Mouse (Mus musculus): ENCODE measurements around the gene Frs2. TPM values are rescaled to one million over a fixed set of nuclear protein-coding genes. Genes with fewer than 3 reads are reported as not detected.

Gene Frs2
- 13.0 and 13.2 TPM in 2 replicates for polyA plus RNA-seq (2012; rRNA removed)

GRCm38 (mm10) chr10:117148361-117149003 is at the start of gene Frs2:
Gene Frs2 (minus strand): TSS chr10:117148534.
- Histone ChIP-seq H3K27me3 (replicated peaks; ENCODE audit: control insufficient read depth, insufficient read depth, low read length) (no peaks in the 10 kb centered on the region), H3K4me3 (ENCODE audit: insufficient read depth, low read depth, low read length) (peak within 1 kb of the TSS; percentile 95), H3K36me3 (ENCODE audit: control insufficient read depth, insufficient read depth, low read length) (no peaks in the 10 kb centered on the region), H3K27ac (ENCODE audit: insufficient read depth, low read depth, low read length) (peak within 1 kb of the TSS; percentile 74), H3K4me1 (ENCODE audit: control insufficient read depth, insufficient read depth, low read length) (peaks cover 24% of the 10 kb centered on the region)
- peak; percentile 71 for TF ChIP-seq POLR2A (IDR thresholded peaks at IDR 0.05; ENCODE audit: low read depth, low read length)
- no peak for TF ChIP-seq CTCF (conservative IDR thresholded peaks at IDR 0.05; ENCODE audit: insufficient read depth, insufficient read length, low read depth, low read length)
- DNase-seq: peak; percentile 98
- WGBS: under 1% methylated on average over 57 of the region's 57 CpGs

DNA sequence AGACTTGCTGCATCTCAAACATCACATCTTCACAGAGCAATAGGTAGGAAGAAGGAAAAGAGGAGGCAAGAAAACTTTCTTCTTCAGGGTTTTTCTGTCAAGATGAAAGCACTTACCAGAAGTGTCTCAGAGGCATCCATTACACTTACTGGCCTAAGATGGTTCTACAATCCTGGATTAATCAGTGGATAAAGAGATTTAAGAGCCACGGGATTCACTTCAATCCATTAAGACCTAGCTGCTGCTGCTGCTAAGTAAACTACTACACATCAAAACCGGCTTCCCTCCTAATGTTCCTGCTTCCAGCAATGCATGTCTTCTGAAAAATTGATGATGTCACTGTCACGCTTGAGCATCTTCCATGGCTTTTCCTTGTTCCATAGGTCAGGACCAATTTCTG is 48.4 kb upstream of the Frs2 start:
- no peak overlapping the region for H3K27ac ChIP-seq (ENCODE audit: insufficient read depth, low read depth, low read length)
- no peak for DNase-seq
- 84% methylated on average over 3 of the region's 3 CpGs for WGBS
- H3K27me3 ChIP-seq (replicated peaks; ENCODE audit: control insufficient read depth, insufficient read depth, low read length): no peaks in the 10 kb centered on the region
- TF ChIP-seq CTCF (conservative IDR thresholded peaks at IDR 0.05; ENCODE audit: insufficient read depth, insufficient read length, low read depth, low read length) (no peak), POLR2A (IDR thresholded peaks at IDR 0.05; ENCODE audit: low read depth, low read length) (no peak)
- no peaks in the 10 kb centered on the region for H3K4me1 ChIP-seq (ENCODE audit: control insufficient read depth, insufficient read depth, low read length)
- no peaks in the 10 kb centered on the region for H3K36me3 ChIP-seq (ENCODE audit: control insufficient read depth, insufficient read depth, low read length)
- H3K4me3 ChIP-seq (ENCODE audit: insufficient read depth, low read depth, low read length): no peak overlapping the region

DNA sequence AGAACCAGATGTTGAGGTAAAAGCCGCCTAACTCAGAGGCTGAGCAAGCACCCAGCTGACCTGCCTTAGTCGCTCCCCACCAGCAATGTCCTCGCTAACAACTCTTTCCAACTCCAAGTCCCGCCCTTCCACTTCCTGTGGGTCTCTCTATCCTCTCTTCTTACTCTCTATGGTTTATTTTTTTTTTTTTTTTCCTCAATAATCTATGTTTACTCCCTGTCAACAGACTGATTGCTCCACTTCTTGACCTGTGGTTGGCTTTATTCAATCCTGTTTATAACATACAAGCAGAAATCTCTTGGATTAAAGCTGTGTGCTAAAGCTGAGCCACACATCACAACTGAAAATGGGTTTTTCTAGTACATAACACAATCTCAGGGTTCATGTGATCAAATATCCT is 47.4 kb upstream of the Frs2 start:
- TF ChIP-seq POLR2A (IDR thresholded peaks at IDR 0.05; ENCODE audit: low read depth, low read length): no peak
- Histone ChIP-seq H3K36me3 (ENCODE audit: control insufficient read depth, insufficient read depth, low read length) (no peaks in the 10 kb centered on the region), H3K27me3 (replicated peaks; ENCODE audit: control insufficient read depth, insufficient read depth, low read length) (no peaks in the 10 kb centered on the region), H3K4me3 (ENCODE audit: insufficient read depth, low read depth, low read length) (no peak overlapping the region), H3K27ac (ENCODE audit: insufficient read depth, low read depth, low read length) (no peak overlapping the region), H3K4me1 (ENCODE audit: control insufficient read depth, insufficient read depth, low read length) (no peaks in the 10 kb centered on the region)
- DNase-seq: no peak
- WGBS: 94% methylated on average over 4 of the region's 4 CpGs

DNA sequence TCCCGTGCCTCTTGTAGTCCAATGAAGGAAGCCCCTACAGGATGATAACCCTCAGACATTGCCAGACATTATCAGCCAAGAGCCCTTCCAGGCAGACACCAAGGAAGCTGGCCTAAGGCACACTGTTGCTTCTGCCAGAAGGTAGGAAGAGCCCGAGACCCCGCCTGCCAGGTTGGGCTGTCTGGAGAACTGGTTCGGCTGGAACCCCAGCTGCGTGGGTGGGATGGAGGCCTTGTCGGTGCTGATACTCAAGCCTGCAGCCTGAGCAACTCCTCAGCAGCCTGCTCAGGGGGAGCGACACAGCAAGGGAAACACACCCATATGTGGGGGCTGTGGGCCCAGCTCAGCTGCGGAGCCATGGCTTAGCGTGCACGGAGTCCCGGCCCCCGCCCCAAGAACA is 46.7 kb upstream of the Frs2 start:
- WGBS: 88% methylated on average over 12 of the region's 12 CpGs
- no peak overlapping the region for H3K27ac ChIP-seq (ENCODE audit: insufficient read depth, low read depth, low read length)
- no peaks in the 10 kb centered on the region for H3K27me3 ChIP-seq (replicated peaks; ENCODE audit: control insufficient read depth, insufficient read depth, low read length)
- H3K4me1 ChIP-seq (ENCODE audit: control insufficient read depth, insufficient read depth, low read length): no peaks in the 10 kb centered on the region
- TF ChIP-seq CTCF (conservative IDR thresholded peaks at IDR 0.05; ENCODE audit: insufficient read depth, insufficient read length, low read depth, low read length) (no peak), POLR2A (IDR thresholded peaks at IDR 0.05; ENCODE audit: low read depth, low read length) (no peak)
- H3K36me3 ChIP-seq (ENCODE audit: control insufficient read depth, insufficient read depth, low read length): no peaks in the 10 kb centered on the region
- no peak overlapping the region for H3K4me3 ChIP-seq (ENCODE audit: insufficient read depth, low read depth, low read length)
- DNase-seq: no peak

DNA sequence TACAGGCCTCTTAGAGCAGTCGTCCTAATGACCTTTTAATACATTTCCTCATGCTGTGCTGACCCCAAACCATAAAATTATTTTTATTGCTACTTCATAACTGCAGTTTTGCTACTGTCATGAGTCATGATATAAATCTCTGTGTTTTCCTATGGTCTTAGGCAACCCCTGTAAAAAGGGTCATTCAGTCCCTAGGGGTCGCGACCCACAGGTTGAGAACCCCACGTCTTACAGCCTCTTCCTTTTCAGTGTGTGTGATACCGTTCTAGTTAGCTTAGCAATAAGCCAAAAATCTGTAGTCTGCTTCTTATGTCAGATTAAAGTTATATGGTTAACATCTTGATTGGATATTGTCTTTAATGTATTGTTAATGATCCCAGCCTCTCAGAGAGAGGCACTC is 45.0 kb upstream of the Frs2 start:
- H3K27me3 ChIP-seq (replicated peaks; ENCODE audit: control insufficient read depth, insufficient read depth, low read length): no peaks in the 10 kb centered on the region
- H3K4me3 ChIP-seq (ENCODE audit: insufficient read depth, low read depth, low read length): no peak overlapping the region
- WGBS: 79% methylated on average over 5 of the region's 5 CpGs
- no peaks in the 10 kb centered on the region for H3K36me3 ChIP-seq (ENCODE audit: control insufficient read depth, insufficient read depth, low read length)
- TF ChIP-seq CTCF (conservative IDR thresholded peaks at IDR 0.05; ENCODE audit: insufficient read depth, insufficient read length, low read depth, low read length): no peak
- TF ChIP-seq POLR2A (IDR thresholded peaks at IDR 0.05; ENCODE audit: low read depth, low read length): no peak
- no peak overlapping the region for H3K27ac ChIP-seq (ENCODE audit: insufficient read depth, low read depth, low read length)
- H3K4me1 ChIP-seq (ENCODE audit: control insufficient read depth, insufficient read depth, low read length): no peaks in the 10 kb centered on the region
- DNase-seq: peak; percentile 28

DNA sequence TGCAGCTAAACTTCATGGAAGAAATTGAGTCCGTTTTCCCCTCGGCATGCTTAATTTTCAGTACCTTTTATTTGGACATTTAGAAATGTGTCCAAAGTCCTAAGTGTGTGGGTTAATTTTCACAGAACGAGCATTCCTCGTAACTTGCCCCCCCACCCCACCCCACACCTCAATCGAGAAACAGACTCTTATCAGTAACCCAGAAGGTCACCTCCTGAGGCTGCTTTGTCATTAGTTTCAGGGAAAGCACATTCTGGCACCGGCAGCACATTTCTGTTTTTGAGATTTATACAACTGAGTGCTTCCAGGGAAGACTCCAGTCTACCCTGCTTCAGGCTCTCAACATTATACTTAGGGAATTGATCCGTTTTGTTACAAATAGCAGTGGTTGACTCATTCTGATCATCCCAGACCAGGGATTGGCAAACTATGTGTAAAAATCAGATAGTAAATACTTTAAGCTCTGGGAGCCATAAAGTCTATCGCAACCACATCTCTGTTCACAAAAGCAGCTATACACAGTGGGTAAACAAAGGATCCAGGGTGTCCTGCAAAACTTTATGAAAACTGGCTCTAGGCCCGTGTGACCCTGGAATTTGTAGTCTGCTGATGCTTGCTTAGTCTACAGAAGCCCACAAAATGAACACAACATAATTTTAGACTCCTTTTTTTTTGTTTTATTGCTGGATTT is 37.2 kb upstream of the Frs2 start:
- no peak for DNase-seq
- H3K4me3 ChIP-seq (ENCODE audit: insufficient read depth, low read depth, low read length): no peak overlapping the region

GRCm38 (mm10) chr10:117181098-117181497 is 32.8 kb upstream of the Frs2 start:
- WGBS: 41% methylated on average over 3 of the region's 3 CpGs
- no peak for DNase-seq
- H3K27me3 ChIP-seq (replicated peaks; ENCODE audit: control insufficient read depth, insufficient read depth, low read length): no peaks in the 10 kb centered on the region
- H3K27ac ChIP-seq (ENCODE audit: insufficient read depth, low read depth, low read length): no peak overlapping the region
- H3K4me1 ChIP-seq (ENCODE audit: control insufficient read depth, insufficient read depth, low read length): no peaks in the 10 kb centered on the region; the same call in 1 of the 2 replicates
- H3K4me3 ChIP-seq (ENCODE audit: insufficient read depth, low read depth, low read length): no peak overlapping the region
- TF ChIP-seq CTCF (conservative IDR thresholded peaks at IDR 0.05; ENCODE audit: insufficient read depth, insufficient read length, low read depth, low read length): no peak
- no peak for TF ChIP-seq POLR2A (IDR thresholded peaks at IDR 0.05; ENCODE audit: low read depth, low read length)
- H3K36me3 ChIP-seq (ENCODE audit: control insufficient read depth, insufficient read depth, low read length): no peaks in the 10 kb centered on the region

More for the DNA sequence above, 37.2 kb upstream of the Frs2 start:
- TF ChIP-seq CTCF (conservative IDR thresholded peaks at IDR 0.05; ENCODE audit: insufficient read depth, insufficient read length, low read depth, low read length) (no peak), POLR2A (IDR thresholded peaks at IDR 0.05; ENCODE audit: low read depth, low read length) (no peak)
- H3K4me1 ChIP-seq (ENCODE audit: control insufficient read depth, insufficient read depth, low read length): no peaks in the 10 kb centered on the region; the same call in 1 of the 2 replicates
- 53% methylated on average over 9 of the region's 9 CpGs for WGBS
- no peaks in the 10 kb centered on the region for H3K27me3 ChIP-seq (replicated peaks; ENCODE audit: control insufficient read depth, insufficient read depth, low read length)
- no peaks in the 10 kb centered on the region for H3K36me3 ChIP-seq (ENCODE audit: control insufficient read depth, insufficient read depth, low read length)
- no peak overlapping the region for H3K27ac ChIP-seq (ENCODE audit: insufficient read depth, low read depth, low read length)

Measured in kidney, adult 2 months (tissue).